Mouse (Mus musculus) heart, adult 2 months (tissue): ENCODE results near the gene Pias4. TPM values are rescaled to one million over a fixed set of nuclear protein-coding genes. Genes with fewer than 3 reads are reported as not detected.

ENCODE experiments used
- DNase-seq, 2 experiments: peaks; one replicate each; pipeline ENCODE4 v3.0.0; 2021
- H3K27ac ChIP-seq: fragments of 200-600 bp; 2 replicates; pipeline ENCODE4 v1.8.1; 2022
- H3K27me3 ChIP-seq: fragments of 200-500 bp; 2 replicates; pipeline ENCODE4 v1.6.1; 2012; ENCODE audit warnings: mild to moderate bottlenecking, low read length, inconsistent platforms, mixed read lengths; ENCODE audit not compliant: control insufficient read depth, insufficient read depth
- H3K36me3 ChIP-seq: fragments of 200-500 bp; 2 replicates; pipeline ENCODE4 v1.6.1; 2012; ENCODE audit warnings: low read length, inconsistent platforms; ENCODE audit not compliant: control insufficient read depth, insufficient read depth
- H3K4me1 ChIP-seq: fragments of 200-500 bp; 2 replicates; pipeline ENCODE4 v1.6.1; 2011; ENCODE audit warnings: low read length; ENCODE audit not compliant: control insufficient read depth, insufficient read depth
- H3K4me3 ChIP-seq: fragments of 200-600 bp; 2 replicates; pipeline ENCODE4 v1.8.1; 2022
- H3K79me2 ChIP-seq: fragments of 200-500 bp; replicated peaks from 2 replicates; pipeline ENCODE4 v1.6.1; 2012; ENCODE audit warnings: mild to moderate bottlenecking, inconsistent platforms, low read length, moderate library complexity, mixed read lengths; ENCODE audit not compliant: control insufficient read depth, insufficient read depth
- H3K9ac ChIP-seq: fragments of 200-500 bp; 2 replicates; pipeline ENCODE4 v1.6.1; 2012; ENCODE audit warnings: low read depth, mild to moderate bottlenecking, control low read depth, inconsistent platforms, low read length, mixed read lengths
- CTCF ChIP-seq: fragments of 200-600 bp; IDR thresholded peaks from 2 replicates; pipeline ENCODE4 v1.8.1; 2022; ENCODE audit warnings: antibody characterized with exemption, mild to moderate bottlenecking, moderate library complexity
- EP300 ChIP-seq: fragments of 200-500 bp; IDR thresholded peaks from 2 replicates; pipeline ENCODE4 v1.6.1; 2011; ENCODE audit warnings: low read depth, low read length, control low read depth; ENCODE audit not compliant: insufficient read depth
- POLR2A ChIP-seq: fragments of 200-500 bp; IDR thresholded peaks from 2 replicates; pipeline ENCODE4 v1.6.1; 2011; ENCODE audit warnings: mild to moderate bottlenecking, low read depth, low read length, control low read depth; ENCODE audit not compliant: insufficient read depth
- WGBS: fragments of 180-500 bp; shearing (Covaris S2); methylation state at CpG from one replicate; pipeline ENCODE4 v1.1.7; 2018; 5-methylcytosine and 5-hydroxymethylcytosine counted together
- intact Hi-C: fragments of 180-260 bp; cut with DNase I; formaldehyde crosslinking; loops from one replicate; pipeline ENCODE4 v1.15.1; 2025
- polyA plus RNA-seq: library from polyadenylated mRNA; depleted of rRNA; stranded (reverse); fragments of >200 nt; gene quantifications from 2 replicates; pipeline ENCODE4 v1.2.3, GENCODE M21; 2012
- total RNA-seq, 2 experiments: library from RNA; stranded (reverse); gene quantifications; 2 replicates each; pipeline ENCODE4 v1.2.3; 2021

Pias4 gene
- total and polyA plus RNA-seq, 3 experiments, result 14.1 to 22.3 (median 16.5) TPM

DNA sequence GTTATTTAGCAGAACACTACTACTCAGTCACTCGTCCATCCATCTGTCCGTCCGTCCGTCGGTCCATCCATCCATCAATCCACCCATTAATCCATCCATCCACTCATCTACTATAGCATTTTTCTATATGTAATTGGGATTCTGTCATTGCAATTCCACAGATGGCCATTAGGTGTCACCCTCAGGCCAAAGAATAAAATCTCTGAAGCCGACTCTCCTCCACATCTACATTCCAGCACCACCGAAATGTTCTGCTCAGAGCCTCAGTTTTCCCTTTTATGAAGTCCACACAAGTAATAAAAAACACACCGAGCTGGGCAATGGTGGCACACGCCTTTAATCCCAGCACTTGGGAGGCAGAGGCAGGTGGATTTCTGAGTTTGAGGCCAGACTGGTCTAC lies 30.5 kb upstream of the Pias4 start:
- H3K27ac ChIP-seq, result peak overlapping the region; percentile 96
- H3K79me2 ChIP-seq, result no peaks in the 10 kb centered on the region
- no peaks in the 10 kb centered on the region for H3K36me3 ChIP-seq
- TF ChIP-seq CTCF (peak; percentile 88), POLR2A (no peak; the same call in 1 of the 2 replicates)
- H3K4me1 ChIP-seq, result peaks cover 2% of the 10 kb centered on the region
- no peak overlapping the region for H3K4me3 ChIP-seq
- intact Hi-C loops, result loop anchor here (1.0 kb wide), 1 partner anchor 20 kb away; no protein-coding TSS in a partner anchor
- under 1% methylated on average over 9 of the region's 9 CpGs for WGBS
- no peak overlapping the region for H3K9ac ChIP-seq
- no peaks in the 10 kb centered on the region; the same call in 1 of the 2 replicates for H3K27me3 ChIP-seq
- DNase-seq, result peak; percentile 44 to 55

DNA sequence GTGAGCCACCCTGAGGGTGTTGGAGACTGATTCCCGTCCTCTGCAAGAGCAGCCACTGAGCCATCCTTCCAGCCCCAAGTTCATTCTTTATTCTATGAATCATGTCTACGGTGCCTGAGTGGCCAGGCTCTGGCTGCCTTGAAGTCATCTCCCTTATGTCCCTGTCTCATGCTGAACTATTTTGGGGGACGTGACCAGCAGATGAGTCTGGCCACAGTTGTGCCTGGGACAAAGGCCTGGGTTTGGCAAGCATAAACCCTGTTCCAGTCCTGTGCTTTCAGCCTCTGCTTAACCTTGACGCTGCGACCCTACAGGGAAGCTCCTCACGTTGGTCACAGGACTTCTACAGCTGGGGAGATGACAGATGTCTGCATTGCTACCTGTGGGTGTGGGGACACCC lies 29.6 kb upstream of the Pias4 start:
- H3K36me3 ChIP-seq, result no peaks in the 10 kb centered on the region
- intact Hi-C loops, result no loop called here
- peak overlapping the region; percentile 55; the same call in 1 of the 2 replicates for H3K4me3 ChIP-seq
- H3K9ac ChIP-seq, result peak overlapping the region; percentile 29; the same call in 1 of the 2 replicates
- H3K27ac ChIP-seq, result peak overlapping the region; percentile 96
- H3K4me1 ChIP-seq, result peaks cover 5% of the 10 kb centered on the region
- 27% methylated on average over 6 of the region's 6 CpGs for WGBS
- no peaks in the 10 kb centered on the region for H3K79me2 ChIP-seq
- TF ChIP-seq POLR2A (peak; percentile 66), CTCF (no peak), EP300 (peak; percentile 82)
- peak; percentile 32 to 64 for DNase-seq
- H3K27me3 ChIP-seq, result no peaks in the 10 kb centered on the region; the same call in 1 of the 2 replicates

DNA sequence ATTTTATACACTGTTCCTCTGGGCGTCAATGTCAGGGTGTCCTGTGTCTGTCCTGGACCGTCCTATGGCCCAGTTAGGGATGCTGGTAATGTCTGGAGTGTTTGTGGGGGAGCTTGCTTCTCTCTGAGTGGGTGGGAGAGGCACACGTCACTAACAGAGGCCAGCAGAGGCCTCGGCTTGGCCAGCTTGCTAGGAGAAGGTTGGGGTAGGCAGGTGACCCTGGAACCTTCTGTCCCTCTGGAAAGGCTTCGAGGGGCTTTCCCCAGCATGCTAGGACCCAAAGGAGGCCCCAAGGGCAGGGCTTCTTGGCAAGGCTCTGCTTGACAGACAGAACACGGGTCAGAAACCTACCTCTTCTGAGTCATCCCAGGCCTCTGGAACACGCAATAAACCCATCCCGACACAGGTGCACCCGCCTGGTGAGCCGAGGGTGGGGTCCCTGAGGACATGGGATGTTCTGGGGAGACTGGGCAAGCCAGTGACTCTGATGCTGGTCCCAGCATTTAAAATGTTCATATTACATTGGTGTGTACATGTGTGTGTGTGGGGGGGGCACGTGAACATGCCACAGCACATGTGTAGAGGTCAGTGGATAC lies 28.8 kb upstream of the Pias4 start:
- 36% methylated on average over 11 of the region's 11 CpGs for WGBS
- H3K4me1 ChIP-seq, result peaks cover 5% of the 10 kb centered on the region
- peak overlapping the region; percentile 55 for H3K4me3 ChIP-seq
- TF ChIP-seq POLR2A, result peak; percentile 58; the same call in 1 of the 2 replicates
- no peak for TF ChIP-seq EP300
- H3K9ac ChIP-seq, result peak overlapping the region; percentile 82
- peak; percentile 48 to 56 for DNase-seq
- intact Hi-C loops, result no loop called here
- no peaks in the 10 kb centered on the region for H3K36me3 ChIP-seq
- no peaks in the 10 kb centered on the region; the same call in 1 of the 2 replicates for H3K27me3 ChIP-seq
- peak overlapping the region; percentile 96 for H3K27ac ChIP-seq
- no peaks in the 10 kb centered on the region for H3K79me2 ChIP-seq

DNA sequence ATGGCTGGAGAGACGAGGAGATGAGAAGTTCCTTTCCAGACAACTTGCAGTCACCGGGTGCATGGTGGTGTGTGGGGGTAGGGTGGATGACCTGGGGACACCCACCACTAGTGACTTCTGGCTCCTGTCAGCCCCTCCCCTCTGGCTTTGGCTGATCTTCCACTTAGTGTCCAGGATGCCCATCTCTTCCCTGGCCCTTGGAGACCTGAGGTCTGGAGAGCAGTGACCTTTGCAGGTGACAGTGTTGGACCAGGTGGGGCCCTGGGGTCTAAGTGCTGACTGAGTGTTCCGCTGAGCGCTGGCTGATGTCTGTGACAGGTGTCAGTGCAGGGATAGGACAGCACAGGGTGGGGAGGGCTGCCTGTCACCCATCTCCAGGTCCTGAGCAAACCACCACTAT lies 27.6 kb upstream of the Pias4 start:
- TF ChIP-seq POLR2A (peak; percentile 53; the same call in 1 of the 2 replicates), EP300 (no peak)
- H3K9ac ChIP-seq, result peak overlapping the region; percentile 82
- no peaks in the 10 kb centered on the region for H3K36me3 ChIP-seq
- peak overlapping the region; percentile 55 for H3K4me3 ChIP-seq
- H3K27me3 ChIP-seq, result no peaks in the 10 kb centered on the region; the same call in 1 of the 2 replicates
- WGBS, result 36% methylated on average over 4 of the region's 4 CpGs
- H3K27ac ChIP-seq, result peak overlapping the region; percentile 96
- no peaks in the 10 kb centered on the region for H3K79me2 ChIP-seq
- peak; percentile 39 to 41 for DNase-seq
- intact Hi-C loops, result no loop called here
- H3K4me1 ChIP-seq, result peaks cover 5% of the 10 kb centered on the region

DNA sequence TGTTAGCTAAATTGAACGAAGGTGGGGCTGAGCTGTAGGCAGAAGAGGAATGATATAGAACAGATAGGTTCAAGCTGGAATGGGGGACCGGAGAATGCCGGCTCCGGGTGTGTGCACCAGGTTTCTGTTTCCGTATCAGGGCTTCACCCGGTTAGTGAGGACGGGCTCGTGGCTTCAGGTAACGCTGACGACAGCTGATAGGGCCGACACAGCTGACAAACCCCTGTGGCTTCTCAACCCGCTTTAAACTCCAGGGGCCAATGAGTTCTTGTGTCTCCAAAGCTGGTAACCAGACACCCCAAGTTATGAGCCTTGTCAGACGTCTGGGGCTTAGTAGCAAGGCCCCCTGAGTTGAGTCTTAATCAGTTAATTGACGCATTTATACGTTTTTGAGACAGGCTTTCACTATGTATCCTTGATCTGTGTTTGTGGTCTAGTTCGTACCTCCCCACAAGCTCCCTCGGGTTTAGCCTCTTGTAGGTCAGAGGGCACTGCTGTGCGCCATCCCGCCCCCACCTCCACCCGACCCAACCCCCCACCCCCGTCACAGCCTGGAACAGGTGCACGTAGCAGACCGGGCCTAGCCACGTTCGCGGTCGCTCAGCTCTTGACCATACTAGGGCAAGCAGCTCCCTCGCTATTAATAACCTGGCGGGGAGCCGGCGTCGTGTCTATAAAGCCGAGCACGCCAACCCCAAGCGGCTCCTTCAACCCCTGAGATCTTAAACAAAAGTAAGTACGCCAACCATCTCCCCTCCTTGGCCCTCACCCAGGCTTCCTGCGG lies 26.5 kb upstream of the Pias4 start:
- peaks cover 5% of the 10 kb centered on the region for H3K4me1 ChIP-seq
- TF ChIP-seq POLR2A, result peak; percentile 98
- TF ChIP-seq EP300, result peak; percentile 88
- TF ChIP-seq CTCF, result no peak
- peak overlapping the region; percentile 97 for H3K27ac ChIP-seq
- H3K27me3 ChIP-seq, result no peaks in the 10 kb centered on the region; the same call in 1 of the 2 replicates
- 10% methylated on average over 37 of the region's 37 CpGs for WGBS
- no peaks in the 10 kb centered on the region for H3K36me3 ChIP-seq
- H3K4me3 ChIP-seq, result peak overlapping the region; percentile 55
- H3K79me2 ChIP-seq, result no peaks in the 10 kb centered on the region
- intact Hi-C loops, result no loop called here
- peak overlapping the region; percentile 82 for H3K9ac ChIP-seq
- DNase-seq, result peak; percentile 72 to 74

DNA sequence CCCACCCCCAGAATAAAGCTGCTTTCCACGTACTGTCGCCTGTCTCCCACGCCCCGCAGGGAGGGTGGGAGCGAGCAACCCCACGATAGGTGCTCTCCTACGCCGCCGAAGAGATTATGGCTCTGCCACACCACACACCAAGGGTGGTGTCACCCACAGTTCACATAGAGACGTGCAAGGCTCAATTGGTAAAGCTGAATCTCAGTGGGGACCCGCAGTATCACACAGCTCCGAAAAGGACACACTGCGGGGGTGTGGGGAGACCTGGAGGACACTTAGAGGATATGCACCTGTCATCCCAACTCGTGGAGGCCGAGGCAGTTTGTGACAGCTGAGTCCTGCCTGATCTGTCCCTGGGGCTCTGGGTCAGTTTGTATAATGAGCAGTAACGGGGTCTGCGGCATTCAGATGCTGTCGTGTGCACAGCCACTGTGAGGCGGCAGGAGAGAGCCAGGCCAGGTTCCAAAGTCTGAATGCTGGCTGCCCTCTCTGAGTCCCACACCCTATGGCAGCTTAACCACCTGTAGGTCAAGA lies 25.3 kb upstream of the Pias4 start:
- DNase-seq, result peak; percentile 61 to 62
- TF ChIP-seq POLR2A, result 0 out of 2 replicates have a peak, but pooled peaks have one; percentile 15
- no peak for TF ChIP-seq CTCF
- TF ChIP-seq EP300, result 0 out of 2 replicates have a peak, but pooled peaks have one; percentile 38
- H3K4me3 ChIP-seq, result peak overlapping the region; percentile 74
- intact Hi-C loops, result no loop called here
- H3K4me1 ChIP-seq, result peaks cover 5% of the 10 kb centered on the region
- no peaks in the 10 kb centered on the region for H3K79me2 ChIP-seq
- H3K9ac ChIP-seq, result peak overlapping the region; percentile 92
- H3K27me3 ChIP-seq, result no peaks in the 10 kb centered on the region; the same call in 1 of the 2 replicates
- no peaks in the 10 kb centered on the region for H3K36me3 ChIP-seq
- H3K27ac ChIP-seq, result peak overlapping the region; percentile 97
- 2% methylated on average over 19 of the region's 19 CpGs for WGBS
